Mouse (Mus musculus) heart, postnatal 25 days (tissue): ENCODE results near the gene Topaz1. TPM values are rescaled to one million over a fixed set of nuclear protein-coding genes. Genes with fewer than 3 reads are reported as not detected.

ENCODE experiments used
- total RNA-seq, 2 experiments: library from RNA; stranded (reverse); gene quantifications; 2 replicates each; pipeline ENCODE4 v1.2.3; 2021

The Topaz1 gene
- total RNA-seq, 2 experiments from 2014 or later: not detected

Other genes starting within 250 kb of the Topaz1 start
- 10 to 100 TPM; 49.6 to 50.8 TPM for gene Tcaim, start 58.2 kb downstream of the Topaz1 start, total RNA-seq
- not detected for gene Gm35549, start 96.7 kb downstream of the Topaz1 start, total RNA-seq
- gene Zfp445, start 118.7 kb downstream of the Topaz1 start, total RNA-seq: 10 to 100 TPM; 78.6 to 88.5 TPM
- 1 to 10 TPM; 5.0 to 6.1 TPM for gene Zkscan7, start 138.3 kb downstream of the Topaz1 start, total RNA-seq
- gene Zfp105, start 175.7 kb downstream of the Topaz1 start, total RNA-seq: 1 to 10 TPM; 1.9 to 2.5 TPM
- 10 to 100 TPM; 15.1 to 19.3 TPM for gene 1110059G10Rik, start 203.7 kb downstream of the Topaz1 start, total RNA-seq
- 1 to 10 TPM in 1 of 2 experiments, under 1 TPM in 1; 0.91 to 1.1 TPM for gene Kif15, start 203.7 kb downstream of the Topaz1 start, total RNA-seq